Comparison of ENCODE assay signal across 8 mouse cellular contexts in the genomic region with DNA sequence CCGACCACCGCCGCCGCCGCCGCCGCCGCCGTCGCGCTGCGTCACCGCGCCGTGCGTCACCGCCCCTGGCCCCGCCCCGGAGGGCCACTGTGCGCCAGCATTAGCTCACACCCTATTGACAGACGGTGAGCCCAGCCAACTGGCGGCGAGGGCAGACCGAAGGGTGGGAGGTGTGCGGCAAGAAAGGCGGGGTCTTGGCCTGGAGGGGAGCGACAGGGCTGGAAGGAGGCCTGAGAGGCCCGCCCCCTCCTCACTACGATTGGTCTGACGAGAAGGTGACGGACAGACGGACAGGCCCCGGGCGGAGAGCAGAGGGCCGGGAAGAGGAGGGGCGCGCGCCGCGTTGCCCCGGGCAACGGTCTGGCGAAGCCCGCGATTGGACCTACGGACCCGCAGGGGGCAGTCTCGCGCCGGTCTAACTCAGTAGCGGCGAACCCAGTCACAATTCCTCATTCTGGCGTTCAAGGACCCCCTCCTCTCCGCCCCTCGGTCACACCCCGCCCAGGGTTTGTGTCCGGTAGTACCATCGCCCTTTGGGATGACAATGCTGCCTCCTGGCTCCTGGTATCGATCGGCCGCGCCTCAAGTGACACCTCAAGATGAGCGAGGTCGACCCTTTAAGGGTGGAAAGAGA. TPM values are rescaled to one million over a fixed set of nuclear protein-coding genes. Genes with fewer than 3 reads are reported as not detected.
DNase-seq lines count a peak whose midpoint lies in the region; ATAC-seq and TF ChIP-seq lines count a peak whose summit lies in the region.

No protein-coding gene starts in this region.

- H3K79me2 ChIP-seq in C2C12 (ENCODE audit: control insufficient read depth, insufficient read depth): peaks cover 45% of the 10 kb centered on the region
- H3K79me2 ChIP-seq in liver, adult 2 months (ENCODE audit: control insufficient read depth, insufficient read depth, low read length): peaks cover 8% of the 10 kb centered on the region
- peaks cover 39% of the 10 kb centered on the region for H3K79me2 ChIP-seq in myocyte (ENCODE audit: control insufficient read depth, insufficient read depth)

- H3ac ChIP-seq in C2C12 (ENCODE audit: control insufficient read depth, insufficient read length, low read depth) (peak overlapping the region; percentile 60), myocyte (ENCODE audit: control insufficient read depth, insufficient read length) (peak overlapping the region; percentile 59)

- peak overlapping the region; percentile 91 for H3K4me2 ChIP-seq in heart, embryonic 11.5 days
- H3K4me2 ChIP-seq in kidney, embryonic 16.5 days (replicated peaks; ENCODE audit: low read depth, low read length): peak overlapping the region; percentile 73
- peak overlapping the region; percentile 92 for H3K4me2 ChIP-seq in myocyte (ENCODE audit: low read depth)

- H3K9me3 ChIP-seq in erythroblast, embryonic 14.5 days (ENCODE audit: control insufficient read depth, low read length): no peaks in the 10 kb centered on the region
- H3K9me3 ChIP-seq in heart, embryonic 11.5 days (replicated peaks; ENCODE audit: control insufficient read depth, low read length): no peaks in the 10 kb centered on the region
- H3K9me3 ChIP-seq in kidney, embryonic 16.5 days (ENCODE audit: low read length): no peaks in the 10 kb centered on the region

- TF ChIP-seq CTCF in C2C12 (IDR thresholded peaks at IDR 0.05; ENCODE audit: control insufficient read depth, insufficient read depth, insufficient read length): peak; percentile 75
- peak; percentile 74 for TF ChIP-seq CTCF in brain, embryonic 14.5 days (IDR thresholded peaks at IDR 0.05; ENCODE audit: borderline replicate concordance, extremely low read depth, insufficient read depth, insufficient read length)
- peak; percentile 76 for TF ChIP-seq CTCF in liver, adult 2 months (IDR thresholded peaks at IDR 0.05; ENCODE audit: low read depth, low read length)

- ATAC-seq in heart, embryonic 11.5 days (replicated peaks; ENCODE audit: insufficient number of reproducible peaks, low FRiP score, low TSS enrichment): peak; percentile 99
- ATAC-seq in kidney, embryonic 16.5 days (ENCODE audit: low FRiP score, low TSS enrichment): peak; percentile 99

- DNase-seq in brain, embryonic 14.5 days (ENCODE audit: low read depth): peak; percentile 100
- DNase-seq in liver, adult 2 months (ENCODE audit: extremely low read depth, low read depth, low spot score): peak; percentile 96
- peak; percentile 100 for DNase-seq in splenic B cell, adult 2 months (ENCODE audit: low read depth, low spot score)

- H3K36me3 ChIP-seq in C2C12 (ENCODE audit: control insufficient read depth, insufficient read depth): peaks cover 4% of the 10 kb centered on the region
- peaks cover 24% of the 10 kb centered on the region for H3K36me3 ChIP-seq in erythroblast, embryonic 14.5 days (ENCODE audit: control insufficient read depth)
- peaks cover 4% of the 10 kb centered on the region; the same call in 1 of the 2 replicates for H3K36me3 ChIP-seq in heart, embryonic 11.5 days (ENCODE audit: control insufficient read depth, insufficient read depth, low read length)
- H3K36me3 ChIP-seq in kidney, embryonic 16.5 days (ENCODE audit: insufficient read depth, low read length): no peaks in the 10 kb centered on the region
- no peaks in the 10 kb centered on the region; the same call in 1 of the 2 replicates for H3K36me3 ChIP-seq in liver, adult 2 months (ENCODE audit: control insufficient read depth, insufficient read depth, low read length)
- peaks cover 8% of the 10 kb centered on the region for H3K36me3 ChIP-seq in myocyte (ENCODE audit: control insufficient read depth, insufficient read depth)
- no peaks in the 10 kb centered on the region for H3K36me3 ChIP-seq in splenic B cell, adult 2 months (ENCODE audit: control insufficient read depth, insufficient read depth, low read length, poor library complexity, severe bottlenecking)

- peak overlapping the region; percentile 73 for H3K27ac ChIP-seq in heart, embryonic 11.5 days (ENCODE audit: low read depth, low read length)
- H3K27ac ChIP-seq in kidney, embryonic 16.5 days (ENCODE audit: low read length): peak overlapping the region; percentile 83
- peak overlapping the region; percentile 53 for H3K27ac ChIP-seq in liver, adult 2 months (replicated peaks; ENCODE audit: insufficient read depth, low read depth, low read length)

- H3K9ac ChIP-seq in heart, embryonic 11.5 days (ENCODE audit: low read depth, low read length): peak overlapping the region; percentile 86
- H3K9ac ChIP-seq in kidney, embryonic 16.5 days (replicated peaks; ENCODE audit: low read length): peak overlapping the region; percentile 82
- peak overlapping the region; percentile 88 for H3K9ac ChIP-seq in liver, adult 2 months (ENCODE audit: low read depth, low read length)

- peak; percentile 40; the same call in 1 of the 2 replicates for TF ChIP-seq POLR2A in brain, embryonic 14.5 days (IDR thresholded peaks at IDR 0.05; ENCODE audit: borderline replicate concordance, extremely low read depth, insufficient read depth, insufficient read length, poor library complexity, severe bottlenecking)
- 0 out of 2 replicates have a peak, but pooled peaks have one; percentile 48 for TF ChIP-seq POLR2A in liver, adult 2 months (IDR thresholded peaks at IDR 0.05; ENCODE audit: extremely low read depth, insufficient read depth, low read length)
- peak; percentile 50 for TF ChIP-seq POLR2A in myocyte (IDR thresholded peaks at IDR 0.05; ENCODE audit: insufficient read length, low read depth)

- H3K79me3 ChIP-seq in C2C12 (ENCODE audit: low read depth): peaks cover 19% of the 10 kb centered on the region

- H3K27me3 ChIP-seq in C2C12 (ENCODE audit: control insufficient read depth, insufficient read depth, insufficient read length) (no peaks in the 10 kb centered on the region), myocyte (ENCODE audit: control insufficient read depth, insufficient read depth, insufficient read length) (no peaks in the 10 kb centered on the region)
- H3K27me3 ChIP-seq in erythroblast, embryonic 14.5 days (ENCODE audit: control insufficient read depth): no peaks in the 10 kb centered on the region
- no peaks in the 10 kb centered on the region for H3K27me3 ChIP-seq in heart, embryonic 11.5 days (ENCODE audit: control insufficient read depth, insufficient read depth, low read length)
- no peaks in the 10 kb centered on the region for H3K27me3 ChIP-seq in kidney, embryonic 16.5 days (ENCODE audit: insufficient read depth, low read length)
- no peaks in the 10 kb centered on the region for H3K27me3 ChIP-seq in liver, adult 2 months (ENCODE audit: control insufficient read depth, insufficient read depth, low read length)
- H3K27me3 ChIP-seq in splenic B cell, adult 2 months (ENCODE audit: control insufficient read depth, insufficient read depth, low read length, poor library complexity, severe bottlenecking): no peaks in the 10 kb centered on the region; the same call in 1 of the 2 replicates

- 0% methylated on average over 34 of the region's 64 CpGs for WGBS in heart, embryonic 11.5 days (ENCODE audit: insufficient replicate concordance)
- under 1% methylated on average over 57 of the region's 64 CpGs for WGBS in kidney, embryonic 16.5 days
- under 1% methylated on average over 64 of the region's 64 CpGs for WGBS in liver, adult 2 months

- H3K4me1 ChIP-seq in erythroblast, embryonic 14.5 days (ENCODE audit: control insufficient read depth): peaks cover 65% of the 10 kb centered on the region
- H3K4me1 ChIP-seq in heart, embryonic 11.5 days (ENCODE audit: control insufficient read depth, insufficient read depth, low read length): peaks cover 16% of the 10 kb centered on the region; the same call in 1 of the 2 replicates
- peaks cover 28% of the 10 kb centered on the region for H3K4me1 ChIP-seq in kidney, embryonic 16.5 days (ENCODE audit: insufficient read depth, low read length)
- peaks cover 4% of the 10 kb centered on the region; the same call in 1 of the 2 replicates for H3K4me1 ChIP-seq in liver, adult 2 months (ENCODE audit: control insufficient read depth, insufficient read depth, low read length)

- peak overlapping the region; percentile 34 for H3K4me3 ChIP-seq in C2C12 (ENCODE audit: insufficient read depth, poor library complexity, severe bottlenecking)
- peak overlapping the region; percentile 92 for H3K4me3 ChIP-seq in erythroblast, embryonic 14.5 days (replicated peaks)
- peak overlapping the region; percentile 95 for H3K4me3 ChIP-seq in heart, embryonic 11.5 days (ENCODE audit: low read depth, low read length)
- peak overlapping the region; percentile 68 for H3K4me3 ChIP-seq in kidney, embryonic 16.5 days (ENCODE audit: low read length)
- H3K4me3 ChIP-seq in liver, adult 2 months (ENCODE audit: insufficient read depth, low read depth, low read length): peak overlapping the region; percentile 68
- peak overlapping the region; percentile 43 for H3K4me3 ChIP-seq in myocyte

RNA-seq across cellular contexts. Expression of a gene that starts 0.9 kb away (rescaled TPM):
- polyA plus RNA-seq in C2C12 (2012; fragmentation: generic; extraction: Trizol): not detected
- polyA plus RNA-seq in brain, embryonic 14.5 days (2012; rRNA removed): 2.8 and 3.3 TPM in 2 replicates
- 0.03 and 0.12 TPM in 2 replicates for polyA plus RNA-seq in erythroblast, embryonic 14.5 days (2012)
- polyA plus RNA-seq in heart, embryonic 11.5 days (2014; fragmentation: Nextera tagmentation; extraction: Ambion mirVana): 5.8 and 6.4 TPM in 2 replicates
- 13.6 and 15.5 TPM in 2 replicates for polyA plus RNA-seq in kidney, embryonic 16.5 days (2015; fragmentation: Nextera tagmentation; extraction: Ambion mirVana)
- 18.4 and 24.4 TPM in 2 replicates for total RNA-seq in liver, adult 2 months (2014; rRNA removed)
- 4.0 and 4.6 TPM in 2 replicates for polyA plus RNA-seq in liver, adult 2 months (2012; rRNA removed)
- not detected for polyA plus RNA-seq in myocyte (2012; fragmentation: generic; extraction: Trizol)

RNA-seq across cellular contexts. Expression of a gene that starts 15.4 kb away (rescaled TPM):
- polyA plus RNA-seq in C2C12 (2012; fragmentation: generic; extraction: Trizol) (not detected), myocyte (2012; fragmentation: generic; extraction: Trizol) (not detected)
- polyA plus RNA-seq in brain, embryonic 14.5 days (2012; rRNA removed): 61.1 and 87.9 TPM in 2 replicates
- 0.02 TPM in 2 replicates for polyA plus RNA-seq in erythroblast, embryonic 14.5 days (2012)
- 1.4 and 1.7 TPM in 2 replicates for polyA plus RNA-seq in heart, embryonic 11.5 days (2014; fragmentation: Nextera tagmentation; extraction: Ambion mirVana)
- 2.2 and 2.8 TPM in 2 replicates for polyA plus RNA-seq in kidney, embryonic 16.5 days (2015; fragmentation: Nextera tagmentation; extraction: Ambion mirVana)
- 0.18 TPM in 1 of 2 replicates, not detected in the other for total RNA-seq in liver, adult 2 months (2014; rRNA removed)
- 0.70 and 0.71 TPM in 2 replicates for polyA plus RNA-seq in liver, adult 2 months (2012; rRNA removed)

RNA-seq across cellular contexts. Expression of a gene that starts 43.6 kb away (rescaled TPM):
- 44.3 TPM for polyA plus RNA-seq in C2C12 (2012; fragmentation: generic; extraction: Trizol)
- 95.0 and 105 TPM in 2 replicates for polyA plus RNA-seq in brain, embryonic 14.5 days (2012; rRNA removed)
- 5.1 and 6.7 TPM in 2 replicates for polyA plus RNA-seq in erythroblast, embryonic 14.5 days (2012)
- polyA plus RNA-seq in heart, embryonic 11.5 days (2014; fragmentation: Nextera tagmentation; extraction: Ambion mirVana): 70.2 and 81.4 TPM in 2 replicates
- 97.4 and 108 TPM in 2 replicates for polyA plus RNA-seq in kidney, embryonic 16.5 days (2015; fragmentation: Nextera tagmentation; extraction: Ambion mirVana)
- 16.1 TPM in 2 replicates for total RNA-seq in liver, adult 2 months (2014; rRNA removed)
- 52.8 and 59.1 TPM in 2 replicates for polyA plus RNA-seq in liver, adult 2 months (2012; rRNA removed)
- polyA plus RNA-seq in myocyte (2012; fragmentation: generic; extraction: Trizol): 34.3 TPM

RNA-seq across cellular contexts. Expression of a gene that starts 43.9 kb away (rescaled TPM):
- 55.6 TPM for polyA plus RNA-seq in C2C12 (2012; fragmentation: generic; extraction: Trizol)
- polyA plus RNA-seq in brain, embryonic 14.5 days (2012; rRNA removed): 46.5 and 57.7 TPM in 2 replicates
- polyA plus RNA-seq in erythroblast, embryonic 14.5 days (2012): 2.2 and 2.5 TPM in 2 replicates
- 46.4 and 54.3 TPM in 2 replicates for polyA plus RNA-seq in heart, embryonic 11.5 days (2014; fragmentation: Nextera tagmentation; extraction: Ambion mirVana)
- 52.9 and 55.9 TPM in 2 replicates for polyA plus RNA-seq in kidney, embryonic 16.5 days (2015; fragmentation: Nextera tagmentation; extraction: Ambion mirVana)
- 13.4 and 17.6 TPM in 2 replicates for total RNA-seq in liver, adult 2 months (2014; rRNA removed)
- 49.2 and 50.9 TPM in 2 replicates for polyA plus RNA-seq in liver, adult 2 months (2012; rRNA removed)
- polyA plus RNA-seq in myocyte (2012; fragmentation: generic; extraction: Trizol): 34.2 TPM

RNA-seq across cellular contexts. Expression of a gene that starts 56.3 kb away (rescaled TPM):
- polyA plus RNA-seq in C2C12 (2012; fragmentation: generic; extraction: Trizol) (11.2 TPM), myocyte (2012; fragmentation: generic; extraction: Trizol) (7.5 TPM)
- 4.1 and 4.3 TPM in 2 replicates for polyA plus RNA-seq in brain, embryonic 14.5 days (2012; rRNA removed)
- 2.3 and 2.8 TPM in 2 replicates for polyA plus RNA-seq in erythroblast, embryonic 14.5 days (2012)
- polyA plus RNA-seq in heart, embryonic 11.5 days (2014; fragmentation: Nextera tagmentation; extraction: Ambion mirVana): 10.9 and 11.6 TPM in 2 replicates
- 16.1 and 18.4 TPM in 2 replicates for polyA plus RNA-seq in kidney, embryonic 16.5 days (2015; fragmentation: Nextera tagmentation; extraction: Ambion mirVana)
- total RNA-seq in liver, adult 2 months (2014; rRNA removed): 16.4 and 25.4 TPM in 2 replicates
- 41.1 and 54.3 TPM in 2 replicates for polyA plus RNA-seq in liver, adult 2 months (2012; rRNA removed)

Comparison
In these comparisons a context has a peak if more than half of its experiments do, and no peak if none do; other contexts are left out.
1. Peak in every context shown above with its lines: DNase-seq, ATAC-seq, H3K4me3 ChIP-seq and H3K27ac ChIP-seq.
2. H3K4me3 ChIP-seq: peak in every context shown above with its lines; median percentile 95 in heart, embryonic 11.5 days; 92 in erythroblast, embryonic 14.5 days; 68 in kidney, embryonic 16.5 days; 68 in liver, adult 2 months; 43 in myocyte; 34 in C2C12.
3. RNA of a gene that starts 15.4 kb away (polyA plus RNA-seq): 61.1 to 87.9 TPM in brain, embryonic 14.5 days; 2.2 to 2.8 TPM in kidney, embryonic 16.5 days, 1.4 to 1.7 TPM in heart, embryonic 11.5 days, 0.70 to 0.71 TPM in liver, adult 2 months, 0.02 TPM in erythroblast, embryonic 14.5 days, not detected in C2C12 (single experiment) and not detected in myocyte (single experiment); every median in the first group is over 10 times any median in the second.